Mouse (Mus musculus) adrenal gland (tissue): Measurements from ENCODE around the gene Letm1.

Experiments used
- intact Hi-C: fragments of 180-260 bp; cut with DNase I; formaldehyde crosslinking; loops from one replicate; pipeline ENCODE4 v1.15.1; 2025
- long read RNA-seq, 2 experiments: library from polyadenylated mRNA; unstranded; transcript quantifications; one replicate each; pipeline ENCODE4 v2.0.0; 2020; ENCODE audit warnings: borderline replicate concordance in 1 of 2; ENCODE audit not compliant: insufficient replicate concordance in 1 of 2

The Letm1 gene
- long read RNA-seq, experiment 1, full-length matches to known transcripts, result 93 of 111 reads
- long read RNA-seq, experiment 1, partial matches to known transcripts, result 8 of 111 reads
- long read RNA-seq, experiment 1, other reads (novel, unspliced or antisense), result 10 of 111 reads
- long read RNA-seq, experiment 2, full-length matches to known transcripts, result 141 of 161 reads
- long read RNA-seq, experiment 2, partial matches to known transcripts, result 13 of 161 reads
- long read RNA-seq, experiment 2, other reads (novel, unspliced or antisense), result 7 of 161 reads

- intact Hi-C loops, result no loop called here
Measured at GRCm38 (mm10) chr5:33782345-33782998, at the start of gene Letm1. Gene Letm1, minus strand, starts transcription at chr5:33782817.

DNA sequence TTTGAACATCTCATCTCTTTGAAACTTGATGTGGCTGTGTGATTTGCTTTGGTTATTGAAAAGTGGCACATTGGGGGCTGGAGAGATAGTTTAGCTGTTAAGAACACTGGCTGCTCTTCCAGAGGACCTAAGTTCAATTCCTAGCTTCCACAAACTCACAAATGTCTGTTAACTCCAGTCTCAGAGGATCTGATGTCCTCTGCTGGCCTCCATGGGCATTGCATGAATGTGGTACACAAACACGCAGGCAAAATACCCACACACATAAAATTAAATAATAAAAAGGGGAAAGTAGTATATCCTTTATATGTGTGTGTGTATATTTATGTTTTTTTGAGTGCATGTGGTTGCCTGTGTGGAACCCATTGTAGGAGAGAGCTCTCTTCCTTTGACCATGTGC, 48.2 kb upstream of the Letm1 start:
- intact Hi-C loops, result no loop called here

DNA sequence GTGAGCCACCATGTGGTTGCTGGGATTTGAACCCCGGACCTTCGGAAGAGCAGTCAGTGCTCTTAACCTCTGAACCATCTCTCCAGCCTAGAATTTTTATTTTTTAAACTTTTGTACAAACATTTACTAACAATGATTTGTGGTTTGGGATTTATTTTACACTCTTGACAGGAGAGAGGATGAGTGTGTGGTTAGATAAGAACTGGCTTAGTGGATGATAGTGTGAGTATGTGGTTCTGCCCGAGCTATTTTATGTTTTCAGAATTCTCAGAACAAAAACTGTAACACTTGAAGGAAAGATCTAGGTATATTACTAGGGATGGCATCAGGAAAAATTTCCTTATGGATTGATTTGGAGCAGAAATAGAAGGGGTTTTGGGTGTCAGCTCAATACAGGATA, 47.3 kb upstream of the Letm1 start:
- intact Hi-C loops, result no loop called here

GRCm38 (mm10) chr5:33828107-33828506, 45.5 kb upstream of the Letm1 start:
- intact Hi-C loops, result no loop called here

DNA sequence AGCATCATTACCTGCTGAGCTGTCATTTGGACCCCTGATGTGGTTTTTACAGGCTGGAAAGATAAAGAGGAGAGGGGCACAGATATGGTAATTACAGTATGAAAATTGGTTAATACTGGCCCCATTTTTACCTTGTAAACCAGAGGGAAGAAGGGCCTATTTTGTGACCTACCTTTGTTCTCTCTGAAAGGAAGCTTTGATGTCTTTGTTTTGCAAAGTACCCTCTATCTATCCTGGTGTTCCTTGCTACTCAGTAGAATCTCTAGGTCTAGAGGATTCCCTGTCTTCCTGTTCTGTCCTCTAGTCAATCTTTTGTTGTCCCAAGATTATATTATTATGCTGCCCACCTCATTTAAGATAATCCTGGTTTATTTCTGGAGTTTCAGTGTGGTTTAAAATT, 43.4 kb upstream of the Letm1 start:
- intact Hi-C loops, result no loop called here

DNA sequence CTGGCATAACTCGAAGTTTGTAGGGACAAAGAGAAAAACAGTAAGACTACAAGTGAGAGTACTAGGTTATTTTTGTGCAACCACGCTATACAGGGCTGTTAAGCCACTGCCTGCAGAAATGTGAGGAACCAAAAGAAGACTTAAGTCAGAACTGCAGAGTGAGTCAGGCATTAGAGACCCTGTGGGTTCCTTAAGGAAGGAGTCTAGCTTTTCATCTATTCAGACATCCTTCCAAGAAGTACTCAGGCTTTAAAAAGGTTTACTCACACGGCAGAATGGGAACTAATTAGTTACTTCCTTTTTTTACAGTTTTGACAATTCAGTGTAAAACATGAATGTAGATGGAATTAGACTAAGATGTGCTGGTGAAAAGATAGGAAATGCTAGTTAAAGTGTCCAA, 39.8 kb upstream of the Letm1 start:
- intact Hi-C loops, result no loop called here

DNA sequence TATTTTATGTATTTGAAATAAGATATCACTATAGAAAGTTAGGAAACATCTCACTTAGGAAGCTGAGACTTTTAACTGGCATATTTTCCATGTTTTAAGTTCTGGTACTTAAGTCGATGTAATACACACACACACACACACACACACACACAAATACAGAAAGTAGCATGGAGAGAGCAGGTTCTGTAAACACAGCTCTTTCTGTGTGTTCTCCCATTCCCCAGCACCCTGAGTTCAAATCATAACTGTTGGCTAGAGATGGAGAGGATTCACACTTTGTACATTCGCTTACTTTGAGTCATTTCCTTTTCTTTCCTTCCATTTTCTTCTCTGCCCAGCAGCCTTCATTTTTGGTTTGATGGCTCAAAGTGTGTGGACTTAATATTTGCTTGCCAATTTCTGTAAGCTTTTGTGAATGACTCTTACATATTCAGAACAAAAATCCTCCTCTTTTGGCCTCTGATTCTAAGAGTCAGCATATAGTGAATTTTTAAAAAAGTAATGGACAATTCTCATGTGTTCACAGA, 39.3 kb upstream of the Letm1 start:
- intact Hi-C loops, result no loop called here

GRCm38 (mm10) chr5:33820733-33821621, 38.4 kb upstream of the Letm1 start:
- intact Hi-C loops, result no loop called here

DNA sequence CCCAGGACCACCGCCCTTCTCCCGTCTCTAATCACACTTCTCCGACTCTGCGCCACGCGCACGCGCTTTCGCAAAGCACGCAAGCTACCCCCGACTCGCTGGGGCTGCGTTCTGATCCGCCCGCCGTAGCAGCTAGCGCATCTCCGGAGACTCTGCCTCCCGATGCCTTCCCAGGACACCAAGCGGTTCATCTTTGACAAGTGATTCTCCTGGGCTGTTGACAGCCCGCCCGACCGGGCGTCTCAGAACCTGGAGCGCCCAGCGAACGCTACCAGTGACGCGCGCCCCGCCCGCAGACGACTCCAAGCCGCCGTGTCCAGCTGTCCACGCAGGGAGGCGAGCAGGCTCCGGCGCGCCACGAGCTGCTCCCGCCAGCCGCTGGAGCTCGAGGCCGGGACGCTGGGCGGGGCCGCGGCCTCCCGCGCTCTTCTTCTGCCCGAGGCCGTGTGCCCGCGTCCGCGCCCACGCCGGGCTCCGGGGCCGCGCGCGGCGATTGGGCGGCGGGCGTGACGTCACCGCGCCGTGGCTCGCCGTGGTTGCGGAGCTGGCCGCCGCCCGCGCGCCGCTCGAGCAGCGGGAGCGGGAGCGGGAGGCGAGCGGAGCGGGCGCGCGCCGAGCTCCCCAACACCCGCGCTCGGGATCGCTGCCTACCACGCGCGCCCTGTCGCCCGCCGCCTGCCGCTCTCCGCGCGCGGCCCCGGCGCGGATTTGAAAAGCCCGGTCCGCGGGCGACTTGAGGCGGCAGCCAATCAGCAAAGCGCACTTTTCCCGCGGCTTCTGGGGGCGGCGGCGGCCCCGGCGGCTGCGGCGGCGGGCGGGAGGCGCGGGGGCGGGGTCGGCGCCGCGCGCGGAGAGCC, 37.5 kb upstream of the Letm1 start, which contains the start of gene Nsd2:
Nsd2 (plus strand) TSS at position 850 of the 857 bp plus-strand sequence.
- intact Hi-C loops, result loop anchor here (5.0 kb wide), 1 partner anchor 117 kb away; the partner anchor contains the start of gene Nelfa

DNA sequence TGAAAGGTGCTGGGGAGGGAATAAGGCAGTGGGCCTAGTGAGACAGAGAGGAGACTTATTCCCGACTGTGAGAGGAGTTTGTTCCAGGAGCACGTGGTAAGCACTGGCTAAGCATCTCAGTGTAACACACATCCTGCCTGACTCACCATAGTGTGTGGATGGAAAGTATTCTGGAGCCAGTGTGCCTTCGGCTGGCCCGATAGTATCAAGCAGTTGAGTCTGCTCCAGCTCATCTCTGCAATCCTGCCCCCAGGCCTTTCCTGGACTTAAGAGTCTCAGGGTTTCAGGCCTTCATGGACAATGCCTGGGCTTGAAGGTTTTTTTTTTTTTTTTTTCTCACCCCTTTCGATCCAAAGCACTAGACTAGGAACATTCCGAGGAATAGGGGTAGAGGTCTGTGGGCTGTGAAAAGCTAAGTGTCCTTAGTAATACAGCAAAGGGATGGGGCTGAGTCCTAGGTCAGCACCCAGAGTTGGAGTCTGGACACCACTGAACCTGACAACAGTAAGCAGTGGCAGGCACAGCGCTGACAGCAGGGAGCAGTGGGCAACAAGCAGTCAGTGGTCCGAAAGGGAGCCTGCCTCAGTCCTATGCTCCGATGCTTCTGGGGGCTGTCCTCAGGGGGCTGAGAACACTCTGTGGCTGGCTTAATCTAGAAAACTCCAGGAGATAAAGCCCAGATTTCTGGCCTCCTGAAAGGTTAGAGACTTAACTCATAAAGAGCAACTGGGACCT, 36.7 kb upstream of the Letm1 start:
- intact Hi-C loops, result loop anchor here (5.0 kb wide), 1 partner anchor 118 kb away; the partner anchor contains the start of gene Nelfa

GRCm38 (mm10) chr5:33818104-33818503, 35.5 kb upstream of the Letm1 start:
- intact Hi-C loops, result loop anchor here (5.0 kb wide), 1 partner anchor 119 kb away; the partner anchor contains the start of gene Nelfa

GRCm38 (mm10) chr5:33816008-33816725, 33.5 kb upstream of the Letm1 start:
- intact Hi-C loops, result loop anchor here (5.0 kb wide), 1 partner anchor 121 kb away; the partner anchor contains the start of gene Nelfa

DNA sequence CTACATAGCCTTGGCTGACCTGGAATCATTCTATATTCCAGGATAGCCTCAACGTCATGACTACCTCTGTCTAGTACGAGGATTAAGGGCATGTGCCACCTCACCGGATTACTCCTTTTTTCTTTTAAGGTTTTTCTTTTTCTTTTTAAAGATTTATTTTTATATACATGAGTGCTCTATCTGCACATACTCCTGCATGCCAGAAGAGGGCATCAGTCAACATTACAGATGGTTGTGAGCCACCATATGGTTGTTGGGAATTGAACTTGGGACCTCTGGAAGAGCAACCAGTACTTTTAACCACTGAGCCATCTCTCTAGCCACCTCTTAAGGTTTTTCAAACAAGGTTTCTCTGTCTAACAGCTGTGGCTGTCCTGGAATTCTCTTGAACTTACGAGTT, 28.9 kb upstream of the Letm1 start:
- intact Hi-C loops, result no loop called here

DNA sequence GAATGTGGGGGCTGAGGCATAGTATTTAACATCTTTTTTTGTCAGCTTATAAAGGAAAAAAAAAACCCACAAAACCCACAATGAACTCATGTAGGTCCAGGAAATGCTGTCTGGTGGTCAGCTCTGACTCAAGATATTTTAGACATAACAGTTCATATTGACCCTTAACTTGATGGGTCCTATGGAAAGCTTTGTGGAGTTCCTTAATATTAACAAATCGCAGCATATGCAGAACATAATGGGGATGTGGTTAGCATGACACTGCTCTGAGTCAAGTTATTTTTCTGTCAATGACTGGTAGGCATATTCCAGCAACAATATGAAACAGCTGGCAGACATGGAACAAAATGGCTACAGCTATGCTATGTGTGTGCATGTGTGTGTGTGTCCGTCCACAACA, 20.7 kb upstream of the Letm1 start:
- intact Hi-C loops, result no loop called here

- intact Hi-C loops, result no loop called here
Measured at GRCm38 (mm10) chr5:33791912-33792643, 9.5 kb upstream of the Letm1 start.

GRCm38 (mm10) chr5:33782999-33783390, 378 bp upstream of the Letm1 start:
- intact Hi-C loops, result no loop called here

- intact Hi-C loops, result no loop called here
Measured at GRCm38 (mm10) chr5:33781964-33782344, 663 bp downstream of the Letm1 start.

GRCm38 (mm10) chr5:33777195-33777594, 5.4 kb downstream of the Letm1 start:
- intact Hi-C loops, result no loop called here
